Mouse (Mus musculus) liver, postnatal 0 days (tissue): ENCODE measurements around the gene Xylt1.

Experiments used
- CTCF ChIP-seq: sonication (generic); IDR thresholded peaks from 2 replicates; pipeline ENCODE4 v1.5.1; 2016; ENCODE audit warnings: antibody characterized with exemption, low read depth
- EP300 ChIP-seq: IDR thresholded peaks from 2 replicates; pipeline ENCODE4 v1.6.1; 2016; ENCODE audit warnings: antibody characterized with exemption, low read depth, mild to moderate bottlenecking

GRCm38 (mm10) chr7:117507351-117507750 is 126.6 kb downstream of the Xylt1 start:
- TF ChIP-seq CTCF: no peak
- TF ChIP-seq EP300: no peak
